17 mouse cellular contexts compared by ENCODE assay signal in the genomic region with DNA sequence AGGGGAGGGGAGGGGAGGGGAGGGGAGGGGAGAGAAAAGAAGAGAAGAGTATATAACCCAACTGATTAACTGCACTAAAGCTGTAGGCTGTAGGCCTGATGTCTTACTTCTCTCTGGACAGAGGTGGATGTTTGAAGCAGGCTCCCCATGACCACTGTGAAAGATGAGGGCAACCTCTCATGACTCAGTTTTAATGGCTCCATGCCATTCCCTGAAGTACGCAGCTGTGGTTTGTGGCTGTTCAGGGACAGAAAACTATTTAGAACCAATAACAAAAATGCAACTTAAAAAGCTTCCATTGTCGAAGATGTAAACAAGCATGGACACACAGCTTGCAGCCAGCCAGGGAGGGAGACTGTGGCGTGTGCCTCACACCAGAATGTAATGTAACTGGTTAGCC. TPM values are rescaled to one million over a fixed set of nuclear protein-coding genes. Genes with fewer than 3 reads are reported as not detected.
DNase-seq lines count a peak whose midpoint lies in the region; ATAC-seq and TF ChIP-seq lines count a peak whose summit lies in the region.
"Had no signal": no experiment of that assay in that cellular context is flagged by ENCODE, and none has a peak within 500 bp of the region (broad histone marks: within the 10 kb centered on the region; RNA-seq: fewer than 3 reads in every experiment).

No protein-coding gene starts in this region.

- H3K27ac ChIP-seq in midbrain, embryonic 11.5 days (ENCODE audit: low read depth, low read length), result no peak overlapping the region
- H3K27ac ChIP-seq: embryonic facial prominence, embryonic 13.5 days; forebrain, embryonic 10.5 days; macrophage; neural tube, embryonic 12.5 days had no signal

- DNase-seq in heart, adult 8-10 months (ENCODE audit: low spot score), result peak; percentile 33
- DNase-seq in heart, adult 18-20 months, result no peak
- peak; percentile 70 for DNase-seq in adrenal gland, postnatal 14 days
- DNase-seq in lung, postnatal 36 days, result peak; percentile 49
- DNase-seq in frontal cortex, adult 2 months (ENCODE audit: extremely low spot score in 1 of 2, low spot score in 1 of 2), result no peak
- DNase-seq in midbrain, embryonic 11.5 days (ENCODE audit: low spot score, missing footprints), result no peak
- DNase-seq: kidney, adult 11 months; left cerebral cortex, postnatal 4 days; midbrain, embryonic 14.5 days; right cerebral cortex, postnatal 25 days; thymus, postnatal 36 days had no signal

- no peak for TF ChIP-seq CTCF in C2C12 (IDR thresholded peaks at IDR 0.05; ENCODE audit: control insufficient read depth, insufficient read depth, insufficient read length)

- no peaks in the 10 kb centered on the region for H3K27me3 ChIP-seq in C2C12 (ENCODE audit: control insufficient read depth, insufficient read depth, insufficient read length)
- no peaks in the 10 kb centered on the region for H3K27me3 ChIP-seq in midbrain, embryonic 11.5 days (ENCODE audit: control insufficient read depth, insufficient read depth, low read length)
- H3K27me3 ChIP-seq: embryonic facial prominence, embryonic 13.5 days; neural tube, embryonic 12.5 days had no signal

- H3K4me3 ChIP-seq in C2C12 (ENCODE audit: insufficient read depth, poor library complexity, severe bottlenecking), result no peak overlapping the region
- no peak overlapping the region for H3K4me3 ChIP-seq in midbrain, embryonic 11.5 days (ENCODE audit: low read depth, low read length)
- H3K4me3 ChIP-seq: embryonic facial prominence, embryonic 13.5 days; forebrain, embryonic 10.5 days; neural tube, embryonic 12.5 days had no signal

- peaks cover 19% of the 10 kb centered on the region for H3K4me1 ChIP-seq in midbrain, embryonic 11.5 days (ENCODE audit: control insufficient read depth, insufficient read depth, low read length)

- WGBS in midbrain, embryonic 11.5 days, result 91% methylated on average over 3 of the region's 3 CpGs

- peaks cover 14% of the 10 kb centered on the region for H3K36me3 ChIP-seq in C2C12 (ENCODE audit: control insufficient read depth, insufficient read depth)
- H3K36me3 ChIP-seq in midbrain, embryonic 11.5 days (ENCODE audit: control insufficient read depth, insufficient read depth, low read length), result peaks cover 13% of the 10 kb centered on the region

- no peak overlapping the region for H3K4me2 ChIP-seq in midbrain, embryonic 11.5 days
- H3K4me2 ChIP-seq: embryonic facial prominence, embryonic 13.5 days; liver, embryonic 11.5 days; neural tube, embryonic 12.5 days had no signal

- no peak overlapping the region for H3K9ac ChIP-seq in midbrain, embryonic 11.5 days (ENCODE audit: low read length)
- H3K9ac ChIP-seq: embryonic facial prominence, embryonic 13.5 days; neural tube, embryonic 12.5 days had no signal

- H3ac ChIP-seq in C2C12 (ENCODE audit: control insufficient read depth, insufficient read length, low read depth), result no peak overlapping the region

- H3K9me3 ChIP-seq in midbrain, embryonic 11.5 days (ENCODE audit: control insufficient read depth, low read length), result no peaks in the 10 kb centered on the region
- H3K9me3 ChIP-seq: embryonic facial prominence, embryonic 13.5 days; forebrain, embryonic 10.5 days; neural tube, embryonic 12.5 days had no signal

- H3K79me3 ChIP-seq in C2C12 (ENCODE audit: low read depth), result no peaks in the 10 kb centered on the region

- no peaks in the 10 kb centered on the region for H3K79me2 ChIP-seq in C2C12 (ENCODE audit: control insufficient read depth, insufficient read depth)

- no peak for ATAC-seq in midbrain, embryonic 11.5 days (ENCODE audit: low FRiP score)

TF ChIP-seq in C2C12, 6 proteins besides CTCF, POLR2A, EP300 and RAD21:
- TF ChIP-seq MAX (IDR thresholded peaks at IDR 0.05) (no peak), FOSL1 (IDR thresholded peaks at IDR 0.05; ENCODE audit: insufficient read depth, low read length, poor library complexity, severe bottlenecking) (peak; percentile 39)

RNA-seq across cellular contexts. Expression of gene Rgma, which starts 50.9 kb away (rescaled TPM):
- total RNA-seq in heart, adult 8-10 months (2022), result 10 to 100 TPM; 52.3 to 84.3 (median 65.6) TPM
- total RNA-seq in heart, adult 18-20 months (2021), result 10 to 100 TPM; 34.5 to 51.1 TPM
- polyA plus RNA-seq in C2C12 (2012; fragmentation: generic; extraction: Trizol), result 1.4 TPM
- total RNA-seq in adrenal gland, postnatal 14 days (2021), result 10.0 and 14.0 TPM in 2 replicates
- 27.9 and 31.7 TPM in 2 replicates for polyA plus RNA-seq in frontal cortex, adult 2 months (2012; rRNA removed)
- 43.9 and 47.5 TPM in 2 replicates for polyA plus RNA-seq in midbrain, embryonic 11.5 days (2014; fragmentation: Nextera tagmentation; extraction: Ambion mirVana)
- polyA plus RNA-seq: macrophage had no signal

Comparison
In these comparisons a context has a peak if more than half of its experiments do, and no peak if none do; other contexts are left out.
1. DNase-seq: peak in heart, adult 8-10 months (single experiment), adrenal gland, postnatal 14 days (single experiment) and lung, postnatal 36 days (single experiment); none in heart, adult 18-20 months (0 of 2), frontal cortex, adult 2 months (0 of 2) and midbrain, embryonic 11.5 days (single experiment).